Mouse (Mus musculus): ENCODE measurements around the gene Fgfr2. TPM values are rescaled to one million over a fixed set of nuclear protein-coding genes. Genes with fewer than 3 reads are reported as not detected.

The Fgfr2 gene
- polyA plus RNA-seq, 1 experiment from 2014 or later, result 11.4 TPM

GRCm38 (mm10) chr7:131556116-131556515 is 1567.0 kb downstream of the Fgfr2 start:
- peaks cover 4% of the 10 kb centered on the region for H3K4me1 ChIP-seq (ENCODE audit: control insufficient read depth, low read depth, low read length)
- no peak overlapping the region for H3K4me2 ChIP-seq (ENCODE audit: low read depth, low read length)
- H3K9ac ChIP-seq (ENCODE audit: low read depth, low read length), result no peak overlapping the region
- WGBS (ENCODE audit: insufficient replicate concordance), result 2% methylated on average over 9 of the region's 9 CpGs
- H3K27ac ChIP-seq (ENCODE audit: low read length), result no peak overlapping the region
- peaks cover 81% of the 10 kb centered on the region for H3K27me3 ChIP-seq (ENCODE audit: control insufficient read depth, insufficient read depth, low read depth, low read length)
- H3K9me3 ChIP-seq (replicated peaks; ENCODE audit: control insufficient read depth, low read length), result no peaks in the 10 kb centered on the region
- no peak overlapping the region for H3K4me3 ChIP-seq (ENCODE audit: low read depth, low read length)
- H3K36me3 ChIP-seq (ENCODE audit: control insufficient read depth, insufficient read depth), result no peaks in the 10 kb centered on the region
- no peak for ATAC-seq (ENCODE audit: low read depth)

- Histone ChIP-seq H3K36me3 (ENCODE audit: control insufficient read depth, insufficient read depth) (no peaks in the 10 kb centered on the region), H3K27ac (ENCODE audit: low read length) (no peak overlapping the region), H3K27me3 (ENCODE audit: control insufficient read depth, insufficient read depth, low read depth, low read length) (peaks cover 87% of the 10 kb centered on the region), H3K4me1 (ENCODE audit: control insufficient read depth, low read depth, low read length) (peaks cover 3% of the 10 kb centered on the region; the same call in 1 of the 2 replicates), H3K9me3 (replicated peaks; ENCODE audit: control insufficient read depth, low read length) (no peaks in the 10 kb centered on the region), H3K4me2 (ENCODE audit: low read depth, low read length) (no peak overlapping the region), H3K9ac (ENCODE audit: low read depth, low read length) (no peak overlapping the region), H3K4me3 (ENCODE audit: low read depth, low read length) (peak overlapping the region; percentile 11)
- 2% methylated on average over 67 of the region's 68 CpGs for WGBS (ENCODE audit: insufficient replicate concordance)
- ATAC-seq (ENCODE audit: low read depth), result no peak
Observed at GRCm38 (mm10) chr7:131555301-131556081, 1567.7 kb downstream of the Fgfr2 start.

GRCm38 (mm10) chr7:131554341-131555180 is 1568.6 kb downstream of the Fgfr2 start:
- ATAC-seq (ENCODE audit: low read depth), result no peak; the same call in 1 of the 2 replicates
- no peaks in the 10 kb centered on the region for H3K9me3 ChIP-seq (replicated peaks; ENCODE audit: control insufficient read depth, low read length)
- 2% methylated on average over 45 of the region's 45 CpGs for WGBS (ENCODE audit: insufficient replicate concordance)
- H3K27me3 ChIP-seq (ENCODE audit: control insufficient read depth, insufficient read depth, low read depth, low read length), result peaks cover 97% of the 10 kb centered on the region
- peaks cover 2% of the 10 kb centered on the region; the same call in 1 of the 2 replicates for H3K4me1 ChIP-seq (ENCODE audit: control insufficient read depth, low read depth, low read length)
- H3K9ac ChIP-seq (ENCODE audit: low read depth, low read length), result no peak overlapping the region
- H3K36me3 ChIP-seq (ENCODE audit: control insufficient read depth, insufficient read depth), result no peaks in the 10 kb centered on the region
- H3K4me2 ChIP-seq (ENCODE audit: low read depth, low read length), result peak overlapping the region; percentile 30; the same call in 1 of the 2 replicates
- H3K27ac ChIP-seq (ENCODE audit: low read length), result no peak overlapping the region
- peak overlapping the region; percentile 34 for H3K4me3 ChIP-seq (ENCODE audit: low read depth, low read length)

GRCm38 (mm10) chr7:131553771-131554175 is 1569.4 kb downstream of the Fgfr2 start:
- WGBS (ENCODE audit: insufficient replicate concordance), result 0% methylated on average over 38 of the region's 39 CpGs
- Histone ChIP-seq H3K4me3 (ENCODE audit: low read depth, low read length) (peak overlapping the region; percentile 34), H3K9ac (ENCODE audit: low read depth, low read length) (no peak overlapping the region), H3K9me3 (replicated peaks; ENCODE audit: control insufficient read depth, low read length) (no peaks in the 10 kb centered on the region), H3K27me3 (ENCODE audit: control insufficient read depth, insufficient read depth, low read depth, low read length) (peaks cover 99% of the 10 kb centered on the region), H3K36me3 (ENCODE audit: control insufficient read depth, insufficient read depth) (no peaks in the 10 kb centered on the region), H3K27ac (ENCODE audit: low read length) (no peak overlapping the region), H3K4me2 (ENCODE audit: low read depth, low read length) (peak overlapping the region; percentile 30; the same call in 1 of the 2 replicates), H3K4me1 (ENCODE audit: control insufficient read depth, low read depth, low read length) (no peaks in the 10 kb centered on the region)
- 0 out of 2 replicates have a peak, but pooled peaks have one; percentile 16 for ATAC-seq (ENCODE audit: low read depth)

- WGBS (ENCODE audit: insufficient replicate concordance), result 2% methylated on average over 5 of the region's 5 CpGs
- H3K27ac ChIP-seq (ENCODE audit: low read length), result no peak overlapping the region
- no peaks in the 10 kb centered on the region for H3K36me3 ChIP-seq (ENCODE audit: control insufficient read depth, insufficient read depth)
- H3K4me1 ChIP-seq (ENCODE audit: control insufficient read depth, low read depth, low read length), result no peaks in the 10 kb centered on the region
- H3K27me3 ChIP-seq (ENCODE audit: control insufficient read depth, insufficient read depth, low read depth, low read length), result peaks cover 100% of the 10 kb centered on the region
- ATAC-seq (ENCODE audit: low read depth), result no peak
- H3K9me3 ChIP-seq (replicated peaks; ENCODE audit: control insufficient read depth, low read length), result no peaks in the 10 kb centered on the region
- no peak overlapping the region for H3K4me2 ChIP-seq (ENCODE audit: low read depth, low read length)
- no peak overlapping the region for H3K9ac ChIP-seq (ENCODE audit: low read depth, low read length)
- H3K4me3 ChIP-seq (ENCODE audit: low read depth, low read length), result no peak overlapping the region
Observed at GRCm38 (mm10) chr7:131552781-131553180, 1570.4 kb downstream of the Fgfr2 start.

- peaks cover 100% of the 10 kb centered on the region for H3K27me3 ChIP-seq (ENCODE audit: control insufficient read depth, insufficient read depth, low read depth, low read length)
- no peaks in the 10 kb centered on the region for H3K9me3 ChIP-seq (replicated peaks; ENCODE audit: control insufficient read depth, low read length)
- ATAC-seq (ENCODE audit: low read depth), result no peak
- no peak overlapping the region for H3K4me2 ChIP-seq (ENCODE audit: low read depth, low read length)
- no peak overlapping the region for H3K4me3 ChIP-seq (ENCODE audit: low read depth, low read length)
- no peaks in the 10 kb centered on the region for H3K4me1 ChIP-seq (ENCODE audit: control insufficient read depth, low read depth, low read length)
- no peak overlapping the region for H3K27ac ChIP-seq (ENCODE audit: low read length)
- 2% methylated on average over 42 of the region's 42 CpGs for WGBS (ENCODE audit: insufficient replicate concordance)
- H3K36me3 ChIP-seq (ENCODE audit: control insufficient read depth, insufficient read depth), result no peaks in the 10 kb centered on the region
- no peak overlapping the region for H3K9ac ChIP-seq (ENCODE audit: low read depth, low read length)
Observed at GRCm38 (mm10) chr7:131551931-131552741, 1571.0 kb downstream of the Fgfr2 start.

- H3K27ac ChIP-seq (ENCODE audit: low read length), result no peak overlapping the region
- no peaks in the 10 kb centered on the region for H3K9me3 ChIP-seq (replicated peaks; ENCODE audit: control insufficient read depth, low read length)
- WGBS (ENCODE audit: insufficient replicate concordance), result 3% methylated on average over 4 of the region's 4 CpGs
- H3K4me3 ChIP-seq (ENCODE audit: low read depth, low read length), result no peak overlapping the region
- H3K9ac ChIP-seq (ENCODE audit: low read depth, low read length), result no peak overlapping the region
- no peak for ATAC-seq (ENCODE audit: low read depth)
- no peaks in the 10 kb centered on the region for H3K36me3 ChIP-seq (ENCODE audit: control insufficient read depth, insufficient read depth)
- no peak overlapping the region for H3K4me2 ChIP-seq (ENCODE audit: low read depth, low read length)
- H3K4me1 ChIP-seq (ENCODE audit: control insufficient read depth, low read depth, low read length), result no peaks in the 10 kb centered on the region
- H3K27me3 ChIP-seq (ENCODE audit: control insufficient read depth, insufficient read depth, low read depth, low read length), result peaks cover 100% of the 10 kb centered on the region
Observed at GRCm38 (mm10) chr7:131551471-131551870, 1571.7 kb downstream of the Fgfr2 start.

GRCm38 (mm10) chr7:131548473-131548872 is 1574.7 kb downstream of the Fgfr2 start, which contains the start of gene Hmx2:
Gene Hmx2 (plus strand): TSS chr7:131548773.
- H3K4me1 ChIP-seq (ENCODE audit: control insufficient read depth, low read depth, low read length), result no peaks in the 10 kb centered on the region
- H3K27me3 ChIP-seq (ENCODE audit: control insufficient read depth, insufficient read depth, low read depth, low read length), result peaks cover 100% of the 10 kb centered on the region
- WGBS (ENCODE audit: insufficient replicate concordance), result 4% methylated on average over 3 of the region's 3 CpGs
- no peak within 1 kb of the TSS for H3K4me2 ChIP-seq (ENCODE audit: low read depth, low read length)
- no peak for ATAC-seq (ENCODE audit: low read depth)
- no peaks in the 10 kb centered on the region for H3K9me3 ChIP-seq (replicated peaks; ENCODE audit: control insufficient read depth, low read length)
- no peak within 1 kb of the TSS for H3K9ac ChIP-seq (ENCODE audit: low read depth, low read length)
- no peak within 1 kb of the TSS for H3K27ac ChIP-seq (ENCODE audit: low read length)
- H3K36me3 ChIP-seq (ENCODE audit: control insufficient read depth, insufficient read depth), result no peaks in the 10 kb centered on the region
- no peak within 1 kb of the TSS for H3K4me3 ChIP-seq (ENCODE audit: low read depth, low read length)
